Mouse (Mus musculus) hindbrain, embryonic 12.5 days (tissue): ENCODE measurements around the gene Gdf2. TPM values are rescaled to one million over a fixed set of nuclear protein-coding genes. Genes with fewer than 3 reads are reported as not detected.
A peak's percentile ranks its signal among the peaks of the same experiment; 100 is the strongest.

Experiments
- ATAC-seq: fragments of 200-750 bp; cut with Nextera tagmentation; 2 replicates; pipeline ENCODE4 v1.8.0; 2017; ENCODE audit warnings: moderate TSS enrichment; ENCODE audit not compliant: low FRiP score
- H3K27ac ChIP-seq: fragments of 300-500 bp; sonication (generic); 2 replicates; pipeline ENCODE4 v1.5.1; 2016; ENCODE audit warnings: mild to moderate bottlenecking
- H3K27me3 ChIP-seq: fragments of 300-500 bp; sonication (generic); 2 replicates; pipeline ENCODE4 v1.6.1; 2016; ENCODE audit warnings: mild to moderate bottlenecking
- H3K36me3 ChIP-seq: fragments of 300-500 bp; sonication (generic); 2 replicates; pipeline ENCODE4 v1.6.1; 2016; ENCODE audit warnings: mild to moderate bottlenecking
- H3K4me1 ChIP-seq: fragments of 300-500 bp; sonication (generic); 2 replicates; pipeline ENCODE4 v1.6.1; 2016
- H3K4me2 ChIP-seq: fragments of 300-500 bp; sonication (generic); replicated peaks from 2 replicates; pipeline ENCODE4 v1.6.1; 2016; ENCODE audit warnings: mild to moderate bottlenecking
- H3K4me3 ChIP-seq: fragments of 300-500 bp; sonication (generic); 2 replicates; pipeline ENCODE4 v1.5.1; 2016; ENCODE audit warnings: mild to moderate bottlenecking
- H3K9ac ChIP-seq: fragments of 300-500 bp; sonication (generic); 2 replicates; pipeline ENCODE4 v1.6.1; 2016; ENCODE audit warnings: mild to moderate bottlenecking, moderate library complexity
- H3K9me3 ChIP-seq: fragments of 300-500 bp; sonication (generic); replicated peaks from 2 replicates; pipeline ENCODE4 v1.6.1; 2016; ENCODE audit warnings: mild to moderate bottlenecking
- WGBS: fragments of 180-500 bp; shearing (Covaris S2); methylation state at CpG from one replicate; pipeline ENCODE4 v1.1.7; 2016; 5-methylcytosine and 5-hydroxymethylcytosine counted together
- polyA plus RNA-seq: library from polyadenylated mRNA; unstranded; fragments of >200 nt; fragmentation: Nextera tagmentation; extraction: Ambion mirVana; gene quantifications from 2 replicates; pipeline ENCODE4 v1.2.1, GENCODE M21; 2016

Gdf2 gene
- polyA plus RNA-seq, 1 experiment from 2014 or later, result 0.06 TPM

- Histone ChIP-seq H3K27me3 (no peaks in the 10 kb centered on the region), H3K36me3 (no peaks in the 10 kb centered on the region), H3K9ac (no peak overlapping the region), H3K4me3 (no peak overlapping the region), H3K9me3 (no peaks in the 10 kb centered on the region), H3K4me1 (no peaks in the 10 kb centered on the region), H3K27ac (no peak overlapping the region), H3K4me2 (no peak overlapping the region)
- 67% methylated on average over 7 of the region's 7 CpGs for WGBS
- ATAC-seq, result no peak
These were observed 24.8 kb downstream of the Gdf2 start for GRCm38 (mm10) chr14:33965675-33966074.

DNA sequence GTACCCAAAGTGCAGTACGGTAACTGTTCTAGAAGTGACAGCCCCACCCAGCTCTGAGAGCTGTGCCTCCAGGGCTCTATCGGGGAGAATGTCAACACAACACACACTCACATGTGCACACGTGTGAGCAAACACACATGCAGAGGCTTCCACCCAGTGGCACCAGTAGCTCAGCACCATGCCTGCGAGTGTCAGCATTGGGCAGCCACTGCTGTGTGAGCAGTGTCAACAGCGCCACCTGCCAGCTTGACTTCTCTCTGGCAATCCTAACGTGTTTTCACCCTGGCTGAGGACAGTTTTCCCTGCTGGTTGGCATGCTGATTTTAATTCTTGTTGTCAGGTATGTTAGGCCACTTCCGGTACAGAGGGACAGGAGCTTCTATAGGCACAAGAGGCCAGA, 31.8 kb downstream of the Gdf2 start:
- WGBS, result 50% methylated on average over 7 of the region's 7 CpGs
- H3K4me2 ChIP-seq, result no peak overlapping the region
- no peaks in the 10 kb centered on the region for H3K9me3 ChIP-seq
- H3K4me1 ChIP-seq, result no peaks in the 10 kb centered on the region
- 0 out of 2 replicates have a peak, but pooled peaks cover 3% of the 10 kb centered on the region for H3K27me3 ChIP-seq
- no peak overlapping the region for H3K9ac ChIP-seq
- ATAC-seq, result no peak
- H3K36me3 ChIP-seq, result no peaks in the 10 kb centered on the region
- no peak overlapping the region for H3K27ac ChIP-seq
- H3K4me3 ChIP-seq, result no peak overlapping the region

- Histone ChIP-seq H3K27me3 (peaks cover 15% of the 10 kb centered on the region), H3K4me3 (no peak overlapping the region), H3K9me3 (no peaks in the 10 kb centered on the region), H3K36me3 (no peaks in the 10 kb centered on the region), H3K9ac (no peak overlapping the region), H3K4me1 (peaks cover 10% of the 10 kb centered on the region; the same call in 1 of the 2 replicates), H3K27ac (no peak overlapping the region), H3K4me2 (no peak overlapping the region)
- no peak for ATAC-seq
- WGBS, result 48% methylated on average over 5 of the region's 5 CpGs
These were observed 33.9 kb downstream of the Gdf2 start for GRCm38 (mm10) chr14:33974752-33975151.

DNA sequence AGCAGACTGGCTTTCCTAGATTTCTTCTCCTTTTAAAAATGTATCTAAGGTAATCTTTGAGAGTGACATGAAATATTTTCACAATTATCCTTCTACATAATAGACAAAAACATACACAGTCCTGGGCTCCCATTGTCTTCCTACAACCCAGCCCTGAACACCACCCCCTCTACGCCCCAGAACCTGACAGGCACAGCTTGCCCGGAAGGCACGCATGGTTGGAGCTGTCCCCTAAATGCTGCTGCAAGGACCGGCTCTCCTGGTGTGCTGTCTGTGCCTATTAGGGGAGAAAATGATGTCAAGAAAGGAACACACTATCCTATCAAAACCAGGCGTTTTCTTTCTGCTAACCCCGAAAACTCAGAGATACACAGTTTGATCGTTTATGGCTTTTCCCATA, 36.9 kb downstream of the Gdf2 start:
- peak overlapping the region; percentile 84; the same call in 1 of the 2 replicates for H3K4me2 ChIP-seq

GRCm38 (mm10) chr14:33978604-33979059, 37.8 kb downstream of the Gdf2 start, which contains the start of gene Zfp488:
TSS of gene Zfp488 (minus strand) at chr14:33978764.
- ATAC-seq, result peak; percentile 48
- Histone ChIP-seq H3K27me3 (peaks cover 15% of the 10 kb centered on the region), H3K4me1 (peaks cover 10% of the 10 kb centered on the region; the same call in 1 of the 2 replicates), H3K36me3 (no peaks in the 10 kb centered on the region), H3K27ac (no peak within 1 kb of the TSS; the same call in 1 of the 2 replicates), H3K9me3 (no peaks in the 10 kb centered on the region), H3K4me3 (peak within 1 kb of the TSS; percentile 38), H3K9ac (peak within 1 kb of the TSS; percentile 42), H3K4me2 (peak within 1 kb of the TSS; percentile 84)
- WGBS, result 2% methylated on average over 25 of the region's 25 CpGs

More for the DNA sequence above, 36.9 kb downstream of the Gdf2 start:
- no peak for ATAC-seq
- Histone ChIP-seq H3K27ac (no peak overlapping the region; the same call in 1 of the 2 replicates), H3K4me1 (peaks cover 10% of the 10 kb centered on the region; the same call in 1 of the 2 replicates), H3K27me3 (peaks cover 15% of the 10 kb centered on the region), H3K4me3 (no peak overlapping the region), H3K36me3 (no peaks in the 10 kb centered on the region), H3K9me3 (no peaks in the 10 kb centered on the region), H3K9ac (no peak overlapping the region)
- WGBS, result 33% methylated on average over 7 of the region's 7 CpGs

GRCm38 (mm10) chr14:33989201-33989600, 48.4 kb downstream of the Gdf2 start:
- no peaks in the 10 kb centered on the region for H3K36me3 ChIP-seq
- no peaks in the 10 kb centered on the region for H3K4me1 ChIP-seq
- H3K9me3 ChIP-seq, result no peaks in the 10 kb centered on the region
- ATAC-seq, result no peak
- no peak overlapping the region for H3K4me3 ChIP-seq
- no peak overlapping the region for H3K9ac ChIP-seq
- 47% methylated on average over 3 of the region's 3 CpGs for WGBS
- H3K4me2 ChIP-seq, result no peak overlapping the region
- H3K27me3 ChIP-seq, result no peaks in the 10 kb centered on the region
- H3K27ac ChIP-seq, result no peak overlapping the region

- H3K36me3 ChIP-seq, result no peaks in the 10 kb centered on the region
- H3K4me3 ChIP-seq, result no peak overlapping the region
- H3K27ac ChIP-seq, result no peak overlapping the region
- H3K4me2 ChIP-seq, result no peak overlapping the region
- H3K9ac ChIP-seq, result no peak overlapping the region
- H3K9me3 ChIP-seq, result no peaks in the 10 kb centered on the region
- ATAC-seq, result no peak
- WGBS, result 74% methylated on average over 4 of the region's 4 CpGs
- H3K4me1 ChIP-seq, result no peaks in the 10 kb centered on the region
- H3K27me3 ChIP-seq, result no peaks in the 10 kb centered on the region
These were observed 51.1 kb downstream of the Gdf2 start for GRCm38 (mm10) chr14:33991971-33992370.

DNA sequence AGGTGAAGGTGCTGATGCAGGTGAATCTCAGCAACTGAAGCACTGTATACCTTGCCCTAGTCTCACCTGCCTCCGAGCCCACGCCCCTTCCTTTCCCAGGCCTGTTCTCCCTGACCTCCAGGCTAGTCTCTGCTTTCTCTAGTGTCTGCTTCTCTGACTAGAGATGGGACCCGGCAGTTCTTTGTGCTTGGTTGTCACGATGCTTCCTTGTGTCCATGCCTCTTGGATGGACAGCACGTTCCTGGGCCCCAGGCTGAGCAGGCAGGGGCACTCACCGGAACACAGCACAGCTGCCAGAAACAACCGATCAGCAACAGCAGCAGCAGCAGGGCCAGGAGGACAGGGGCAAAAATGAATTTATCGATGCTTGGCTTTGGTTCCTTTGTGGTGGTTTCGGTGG, 52.2 kb downstream of the Gdf2 start:
- no peak overlapping the region for H3K4me2 ChIP-seq
- WGBS, result 92% methylated on average over 9 of the region's 9 CpGs
- no peaks in the 10 kb centered on the region for H3K4me1 ChIP-seq
- H3K36me3 ChIP-seq, result no peaks in the 10 kb centered on the region
- no peaks in the 10 kb centered on the region for H3K9me3 ChIP-seq
- H3K27me3 ChIP-seq, result no peaks in the 10 kb centered on the region
- no peak overlapping the region for H3K27ac ChIP-seq
- no peak for ATAC-seq
- H3K4me3 ChIP-seq, result no peak overlapping the region
- H3K9ac ChIP-seq, result no peak overlapping the region

- no peak overlapping the region for H3K27ac ChIP-seq
- no peak overlapping the region for H3K9ac ChIP-seq
- H3K27me3 ChIP-seq, result no peaks in the 10 kb centered on the region
- no peaks in the 10 kb centered on the region for H3K4me1 ChIP-seq
- H3K4me2 ChIP-seq, result no peak overlapping the region
- H3K4me3 ChIP-seq, result no peak overlapping the region
- 88% methylated on average over 6 of the region's 6 CpGs for WGBS
- ATAC-seq, result no peak
- H3K36me3 ChIP-seq, result no peaks in the 10 kb centered on the region
- no peaks in the 10 kb centered on the region for H3K9me3 ChIP-seq
These were observed 52.9 kb downstream of the Gdf2 start for GRCm38 (mm10) chr14:33993521-33994289.

Other genes starting within 250 kb of the Gdf2 start
- 17.8 and 23.7 TPM in 2 replicates for gene Gdf10, start 17.5 kb upstream of the Gdf2 start, polyA plus RNA-seq
- gene Rbp3, start 13.0 kb downstream of the Gdf2 start, polyA plus RNA-seq, result not detected in 2 replicates
- 0.25 and 0.34 TPM in 2 replicates for gene Zfp488, start 37.7 kb downstream of the Gdf2 start, polyA plus RNA-seq
- not detected in 2 replicates for gene Gm30083, start 74.1 kb downstream of the Gdf2 start, polyA plus RNA-seq
- gene Gm5460, start 75.7 kb downstream of the Gdf2 start, polyA plus RNA-seq, result not detected in 2 replicates
- gene Antxrl, start 111.7 kb downstream of the Gdf2 start, polyA plus RNA-seq, result not detected in 2 replicates
- 1.1 and 1.3 TPM in 2 replicates for gene Anxa8, start 144.9 kb downstream of the Gdf2 start, polyA plus RNA-seq
- not detected in 2 replicates for gene A630023A22Rik, start 161.7 kb downstream of the Gdf2 start, polyA plus RNA-seq
- 0.05 and 0.10 TPM in 2 replicates for gene Npy4r, start 211.4 kb downstream of the Gdf2 start, polyA plus RNA-seq